Mouse (Mus musculus): Measurements from ENCODE around the gene Obscn.

- TF ChIP-seq CTCF (IDR thresholded peaks at IDR 0.05; ENCODE audit: control insufficient read depth, insufficient read depth, low read length), result no peak
- no peak for TF ChIP-seq POLR2A (IDR thresholded peaks at IDR 0.05; ENCODE audit: borderline replicate concordance, control insufficient read depth, low read depth, low read length)
These were observed 67.8 kb downstream of the Obscn start for GRCm38 (mm10) chr11:59068433-59068832.
